Mouse (Mus musculus): ENCODE measurements around the gene Serp2. TPM values are rescaled to one million over a fixed set of nuclear protein-coding genes. Genes with fewer than 3 reads are reported as not detected.
A peak's percentile ranks its signal among the peaks of the same experiment; 100 is the strongest.
"Not testable (repeated sequence)": the region's sequence is repeated elsewhere in the genome, so short reads cannot be mapped to it uniquely, and the experiment has no call there.

Serp2 gene
- polyA plus RNA-seq, 1 experiment from 2014 or later: 7.3 TPM

DNA sequence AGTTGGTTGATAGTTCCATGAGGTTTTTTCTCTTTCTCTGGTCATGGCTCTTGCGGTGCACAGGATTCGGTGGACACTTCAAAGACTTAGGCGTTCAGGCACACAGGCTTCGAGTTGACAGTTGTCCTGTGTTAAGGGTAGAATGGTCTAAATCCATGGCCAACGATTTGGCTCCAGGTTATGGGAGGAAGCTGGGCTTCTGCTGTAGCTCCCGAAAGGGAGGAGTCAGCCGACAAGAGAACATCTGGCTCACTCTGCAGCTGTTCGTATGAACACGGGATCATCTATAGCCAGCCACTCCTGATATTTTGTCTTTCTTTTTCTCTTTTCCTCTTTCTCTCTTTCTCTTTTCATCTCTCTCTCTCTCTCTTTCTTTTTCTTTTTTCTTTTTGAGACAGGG, 11.9 kb upstream of the Serp2 start:
- Histone ChIP-seq H3K36me3 (no peaks in the 10 kb centered on the region), H3K27ac (replicated peaks) (no peak overlapping the region), H3K27me3 (no peaks in the 10 kb centered on the region), H3K9ac (no peak overlapping the region), H3K4me2 (replicated peaks) (no peak overlapping the region), H3K9me3 (replicated peaks) (no peaks in the 10 kb centered on the region), H3K4me3 (replicated peaks) (no peak overlapping the region), H3K4me1 (peaks cover 19% of the 10 kb centered on the region)
- no peak for ATAC-seq (ENCODE audit: insufficient number of reproducible peaks, low FRiP score, low TSS enrichment, low read depth)
- WGBS: 58% methylated on average over 9 of the region's 9 CpGs

DNA sequence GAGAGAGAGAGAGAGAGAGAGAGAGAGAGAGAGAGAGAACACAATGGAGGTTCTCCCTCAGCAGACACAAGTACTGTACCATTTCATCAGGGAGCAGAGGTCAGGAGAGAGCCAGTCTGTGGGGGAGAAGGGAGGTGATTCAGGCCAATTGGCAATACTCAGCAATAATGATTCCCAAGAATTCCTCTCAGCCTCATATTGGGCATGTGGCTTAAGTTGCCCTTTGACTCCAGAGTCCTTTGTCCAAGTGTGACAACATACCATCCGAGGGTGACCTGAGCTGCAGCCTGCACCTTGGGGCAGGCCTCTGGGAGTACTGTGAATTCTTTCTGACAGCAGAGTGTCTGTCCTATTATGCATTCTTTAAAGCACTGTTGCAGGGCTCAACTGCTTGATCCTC, 10.6 kb upstream of the Serp2 start:
- Histone ChIP-seq H3K27me3 (no peaks in the 10 kb centered on the region), H3K36me3 (no peaks in the 10 kb centered on the region), H3K4me1 (peaks cover 19% of the 10 kb centered on the region), H3K9me3 (replicated peaks) (no peaks in the 10 kb centered on the region), H3K4me3 (replicated peaks) (no peak overlapping the region), H3K27ac (replicated peaks) (no peak overlapping the region), H3K9ac (no peak overlapping the region), H3K4me2 (replicated peaks) (no peak overlapping the region)
- WGBS: 55% methylated on average over 1 of the region's 1 CpGs
- no peak for ATAC-seq (ENCODE audit: insufficient number of reproducible peaks, low FRiP score, low TSS enrichment, low read depth)

DNA sequence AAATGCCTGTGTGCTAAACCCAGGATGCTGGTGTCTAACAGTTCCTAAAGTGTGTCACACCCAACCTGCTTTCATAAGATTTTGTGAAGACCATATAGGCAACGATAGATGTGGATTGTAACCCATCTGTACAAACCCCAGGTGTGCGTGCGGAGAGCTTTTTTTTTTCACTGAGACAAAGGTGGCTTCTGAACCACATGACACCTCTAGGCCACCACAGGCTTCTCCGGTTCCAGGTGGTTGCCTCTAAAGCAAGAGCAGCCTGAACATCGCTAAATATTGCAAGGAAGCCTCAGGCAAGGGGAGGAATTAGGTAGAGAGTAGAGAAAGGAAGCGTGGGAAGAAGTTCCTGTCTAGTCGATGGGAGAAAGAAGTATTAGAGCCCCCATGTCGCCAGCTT, 10.0 kb upstream of the Serp2 start:
- Histone ChIP-seq H3K27ac (replicated peaks) (no peak overlapping the region), H3K36me3 (no peaks in the 10 kb centered on the region), H3K27me3 (no peaks in the 10 kb centered on the region), H3K9ac (no peak overlapping the region), H3K9me3 (replicated peaks) (no peaks in the 10 kb centered on the region), H3K4me2 (replicated peaks) (no peak overlapping the region), H3K4me1 (peaks cover 19% of the 10 kb centered on the region), H3K4me3 (replicated peaks) (no peak overlapping the region)
- ATAC-seq (ENCODE audit: insufficient number of reproducible peaks, low FRiP score, low TSS enrichment, low read depth): no peak
- WGBS: 67% methylated on average over 8 of the region's 8 CpGs

DNA sequence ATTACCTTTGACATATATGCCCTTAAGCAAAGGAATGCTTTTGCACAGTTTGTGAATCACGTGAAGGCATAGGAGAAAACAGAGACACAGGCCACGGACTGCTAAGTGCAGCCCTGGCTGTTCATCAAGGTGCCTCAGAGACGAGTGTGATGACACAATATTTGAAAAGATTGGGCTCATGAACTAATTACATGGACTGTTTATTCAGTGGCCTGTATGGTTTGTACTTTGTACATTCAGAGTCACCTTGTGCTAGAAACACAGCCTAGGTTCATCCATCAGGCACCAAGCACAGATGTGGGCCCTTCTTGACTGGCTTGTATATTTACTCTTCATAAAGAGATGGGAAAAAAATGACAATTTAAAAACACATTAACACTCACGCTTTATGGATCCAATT, 9.5 kb upstream of the Serp2 start:
- ATAC-seq (ENCODE audit: insufficient number of reproducible peaks, low FRiP score, low TSS enrichment, low read depth): no peak
- WGBS: 70% methylated on average over 4 of the region's 4 CpGs
- Histone ChIP-seq H3K4me2 (replicated peaks) (no peak overlapping the region), H3K4me3 (replicated peaks) (no peak overlapping the region), H3K4me1 (peaks cover 19% of the 10 kb centered on the region), H3K36me3 (no peaks in the 10 kb centered on the region), H3K27ac (replicated peaks) (no peak overlapping the region), H3K9me3 (replicated peaks) (no peaks in the 10 kb centered on the region), H3K9ac (no peak overlapping the region), H3K27me3 (no peaks in the 10 kb centered on the region)

DNA sequence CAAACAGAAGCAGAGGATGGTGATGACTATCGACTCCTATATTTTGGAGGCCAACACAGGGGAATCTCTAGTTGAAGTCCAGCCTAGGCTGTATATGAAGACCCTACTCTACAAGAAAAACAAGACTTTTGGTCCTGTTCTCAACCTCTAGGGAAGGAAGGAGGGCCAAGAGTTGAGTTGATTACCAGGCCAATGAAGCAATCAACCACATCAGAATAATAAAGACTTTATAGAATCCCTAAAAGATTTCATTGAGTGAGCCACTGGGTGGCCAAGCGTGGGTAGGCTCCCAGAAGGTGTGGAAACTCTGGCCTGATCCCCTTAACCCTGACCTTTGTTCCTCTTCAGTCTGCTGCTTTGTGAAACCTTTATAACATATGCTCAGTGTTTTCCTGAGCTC, 2.5 kb upstream of the Serp2 start:
- Histone ChIP-seq H3K4me3 (replicated peaks) (no peak overlapping the region), H3K36me3 (no peaks in the 10 kb centered on the region), H3K4me1 (peaks cover 30% of the 10 kb centered on the region; the same call in 1 of the 2 replicates), H3K9me3 (replicated peaks) (no peaks in the 10 kb centered on the region), H3K27ac (replicated peaks) (no peak overlapping the region), H3K4me2 (replicated peaks) (no peak overlapping the region), H3K27me3 (no peaks in the 10 kb centered on the region), H3K9ac (no peak overlapping the region)
- ATAC-seq (ENCODE audit: insufficient number of reproducible peaks, low FRiP score, low TSS enrichment, low read depth): no peak
- 93% methylated on average over 2 of the region's 2 CpGs for WGBS

DNA sequence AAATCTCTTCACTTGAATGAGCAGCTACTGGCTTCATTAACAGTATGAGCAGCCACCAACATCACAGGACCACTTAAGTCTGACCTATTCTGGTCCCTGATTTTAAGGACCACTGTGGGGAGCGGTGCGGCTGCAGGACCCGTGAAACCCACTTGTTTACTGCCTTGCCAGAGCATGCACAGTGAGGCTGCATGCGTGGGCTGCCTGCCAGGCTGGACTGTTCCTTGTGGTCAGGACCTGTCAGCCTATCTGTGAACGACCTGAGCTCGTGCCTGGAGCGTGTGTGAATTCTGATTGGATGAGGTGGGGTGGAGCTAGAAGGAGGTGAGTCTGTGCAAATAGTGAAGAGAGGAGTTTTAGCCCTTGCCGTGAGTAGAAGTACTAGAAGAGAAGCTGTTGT, 1.5 kb upstream of the Serp2 start:
- WGBS: 53% methylated on average over 8 of the region's 8 CpGs
- not testable (repeated sequence) for H3K4me2 ChIP-seq (replicated peaks); H3K9me3 ChIP-seq (replicated peaks); ATAC-seq (ENCODE audit: insufficient number of reproducible peaks, low FRiP score, low TSS enrichment, low read depth); H3K36me3 ChIP-seq; H3K4me3 ChIP-seq (replicated peaks); H3K9ac ChIP-seq; H3K27me3 ChIP-seq
- Histone ChIP-seq H3K4me1 (peaks cover 30% of the 10 kb centered on the region; the same call in 1 of the 2 replicates), H3K27ac (replicated peaks) (0 out of 2 replicates have a peak overlapping the region, but pooled peaks have one; percentile 22)

DNA sequence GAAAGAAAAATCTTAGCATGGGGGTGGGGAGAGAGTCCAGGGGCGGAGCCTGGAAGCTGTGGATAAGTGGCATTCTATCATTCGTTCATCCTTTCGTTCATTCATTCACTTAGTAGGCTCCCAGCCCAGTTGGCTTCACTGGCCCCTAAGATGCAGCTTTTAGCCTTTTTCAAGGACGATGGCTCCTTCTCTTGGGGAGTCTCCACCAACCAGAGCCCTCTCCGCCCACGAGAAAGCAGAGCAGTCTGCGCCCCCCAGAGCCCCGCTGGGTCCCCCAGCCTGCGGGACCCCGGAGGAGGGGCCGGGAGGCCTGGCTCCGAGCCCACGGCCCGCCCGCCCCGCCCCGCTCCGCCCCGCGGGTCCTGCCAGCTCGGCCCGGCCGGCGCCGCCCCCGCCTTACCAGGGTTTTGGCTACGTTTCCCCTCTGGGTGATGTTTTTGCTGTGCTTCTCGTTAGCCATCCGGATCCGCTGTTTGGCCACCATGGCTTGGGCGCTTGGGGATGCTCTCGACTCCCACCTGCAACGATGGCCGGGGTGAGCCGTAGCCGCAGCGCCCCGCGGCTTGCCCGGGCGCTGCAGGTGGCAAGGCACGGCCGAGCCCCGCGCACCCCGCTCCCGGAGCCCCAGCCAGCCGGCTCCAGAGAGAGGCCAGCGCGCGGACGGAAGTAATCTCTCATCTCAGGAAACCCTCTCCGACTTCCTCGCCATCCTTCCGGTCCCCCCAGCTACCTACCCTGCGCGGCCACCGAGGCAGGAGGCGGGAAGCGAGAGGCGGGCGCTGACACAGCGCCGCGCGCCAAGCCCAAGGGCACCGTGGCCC, 448 bp downstream of the Serp2 start:
- peaks cover 30% of the 10 kb centered on the region; the same call in 1 of the 2 replicates for H3K4me1 ChIP-seq

DNA sequence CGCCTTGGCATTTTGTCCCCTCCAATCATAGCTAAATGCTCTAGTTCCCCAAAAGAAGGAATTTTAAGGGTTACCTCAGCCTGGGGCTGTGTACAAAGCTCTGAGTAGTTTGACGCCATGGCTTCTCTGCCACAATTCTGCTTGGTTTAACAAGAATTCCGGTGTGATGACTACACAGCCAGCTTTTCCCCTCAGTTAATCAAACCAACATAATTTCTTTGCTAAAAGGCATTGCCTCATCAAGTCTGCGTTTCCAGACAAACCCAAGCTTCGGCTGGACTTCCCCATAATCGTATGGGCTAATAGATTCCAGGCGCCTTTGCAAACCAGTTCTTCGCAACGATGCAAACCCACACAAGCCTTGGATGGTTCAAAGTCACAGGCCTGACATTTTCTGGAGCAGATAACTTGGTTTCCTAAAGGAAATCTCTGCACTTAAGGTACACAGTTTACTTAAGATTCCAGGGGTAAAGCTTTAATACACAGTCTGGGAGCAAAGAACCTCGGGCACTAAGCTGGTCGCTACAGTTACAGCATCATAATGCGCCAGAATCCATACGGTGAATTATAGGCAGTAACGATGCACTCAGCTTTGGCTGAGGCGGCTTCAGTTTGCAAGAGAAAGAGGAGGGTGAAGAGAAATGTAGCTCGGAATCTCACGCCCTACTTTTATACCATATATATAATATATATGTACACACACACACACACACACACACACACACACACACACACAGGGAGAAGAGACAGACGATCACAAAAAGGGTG, 1.2 kb downstream of the Serp2 start:
- ATAC-seq (ENCODE audit: insufficient number of reproducible peaks, low FRiP score, low TSS enrichment, low read depth): 0 out of 2 replicates have a peak, but pooled peaks have one; percentile 44
- Histone ChIP-seq H3K27ac (replicated peaks) (peak overlapping the region; percentile 85), H3K4me1 (peaks cover 30% of the 10 kb centered on the region; the same call in 1 of the 2 replicates), H3K36me3 (no peaks in the 10 kb centered on the region), H3K9ac (0 out of 2 replicates have a peak overlapping the region, but pooled peaks have one; percentile 59), H3K9me3 (replicated peaks) (no peaks in the 10 kb centered on the region), H3K27me3 (no peaks in the 10 kb centered on the region), H3K4me3 (replicated peaks) (peak overlapping the region; percentile 63), H3K4me2 (replicated peaks) (peak overlapping the region; percentile 97)
- WGBS: 23% methylated on average over 18 of the region's 18 CpGs

More for the DNA sequence above, 448 bp downstream of the Serp2 start:
- H3K27ac ChIP-seq (replicated peaks): peak overlapping the region; percentile 85
- H3K4me2 ChIP-seq (replicated peaks): peak overlapping the region; percentile 97
- ATAC-seq (ENCODE audit: insufficient number of reproducible peaks, low FRiP score, low TSS enrichment, low read depth): peak; percentile 70
- peak overlapping the region; percentile 59 for H3K9ac ChIP-seq
- H3K27me3 ChIP-seq: no peaks in the 10 kb centered on the region
- WGBS: under 1% methylated on average over 58 of the region's 67 CpGs
- H3K4me3 ChIP-seq (replicated peaks): peak overlapping the region; percentile 63
- no peaks in the 10 kb centered on the region for H3K9me3 ChIP-seq (replicated peaks)
- H3K36me3 ChIP-seq: no peaks in the 10 kb centered on the region

DNA sequence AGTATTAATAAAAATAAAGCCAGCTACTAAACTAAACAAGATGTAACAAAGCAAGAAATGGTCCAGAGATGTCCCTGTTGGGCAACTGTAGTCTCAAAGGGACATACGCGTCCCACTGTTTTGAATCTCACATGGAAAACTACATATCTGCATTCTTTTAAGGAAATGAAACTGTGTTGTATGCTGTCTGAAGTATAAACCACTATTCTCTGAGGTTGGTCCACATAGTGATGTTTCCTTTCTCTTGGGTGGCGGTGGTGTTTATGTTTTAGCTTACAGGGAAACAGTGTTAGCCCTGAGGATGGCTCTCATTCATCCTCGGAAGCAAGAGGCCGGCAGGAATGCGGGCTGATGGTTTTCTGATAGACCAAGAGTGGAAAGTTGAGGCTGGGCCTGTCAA, 12.6 kb downstream of the Serp2 start:
- Histone ChIP-seq H3K27me3 (no peaks in the 10 kb centered on the region), H3K9me3 (replicated peaks) (no peaks in the 10 kb centered on the region), H3K4me3 (replicated peaks) (no peak overlapping the region), H3K9ac (no peak overlapping the region), H3K4me1 (no peaks in the 10 kb centered on the region), H3K4me2 (replicated peaks) (no peak overlapping the region), H3K27ac (replicated peaks) (no peak overlapping the region), H3K36me3 (no peaks in the 10 kb centered on the region)
- 65% methylated on average over 6 of the region's 6 CpGs for WGBS
- ATAC-seq (ENCODE audit: insufficient number of reproducible peaks, low FRiP score, low TSS enrichment, low read depth): no peak

DNA sequence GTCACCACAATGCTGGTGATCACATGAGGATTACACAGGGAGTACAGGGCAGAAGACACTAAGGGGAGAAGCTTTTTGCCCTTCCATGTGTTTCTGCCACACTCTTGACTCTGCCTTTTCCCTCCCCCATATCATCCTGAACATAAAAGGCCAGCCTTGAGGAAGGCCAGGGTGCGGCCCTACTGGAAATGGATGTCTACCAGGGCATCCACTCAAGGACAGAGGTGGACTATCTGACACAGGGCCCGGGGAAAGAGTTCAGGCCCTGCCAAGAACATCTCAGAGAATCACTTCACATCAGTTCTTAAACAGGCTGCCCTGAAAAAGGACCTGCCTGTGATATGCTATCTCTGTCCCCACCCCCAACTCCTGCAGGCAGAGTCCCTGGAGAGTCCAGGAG, 15.3 kb downstream of the Serp2 start:
- H3K27ac ChIP-seq (replicated peaks): no peak overlapping the region
- 76% methylated on average over 2 of the region's 2 CpGs for WGBS
- no peaks in the 10 kb centered on the region for H3K27me3 ChIP-seq
- no peak; the same call in 1 of the 2 replicates for ATAC-seq (ENCODE audit: insufficient number of reproducible peaks, low FRiP score, low TSS enrichment, low read depth)
- H3K9me3 ChIP-seq (replicated peaks): no peaks in the 10 kb centered on the region
- H3K9ac ChIP-seq: no peak overlapping the region
- H3K4me3 ChIP-seq (replicated peaks): no peak overlapping the region
- H3K4me1 ChIP-seq: no peaks in the 10 kb centered on the region
- H3K4me2 ChIP-seq (replicated peaks): no peak overlapping the region
- H3K36me3 ChIP-seq: no peaks in the 10 kb centered on the region

DNA sequence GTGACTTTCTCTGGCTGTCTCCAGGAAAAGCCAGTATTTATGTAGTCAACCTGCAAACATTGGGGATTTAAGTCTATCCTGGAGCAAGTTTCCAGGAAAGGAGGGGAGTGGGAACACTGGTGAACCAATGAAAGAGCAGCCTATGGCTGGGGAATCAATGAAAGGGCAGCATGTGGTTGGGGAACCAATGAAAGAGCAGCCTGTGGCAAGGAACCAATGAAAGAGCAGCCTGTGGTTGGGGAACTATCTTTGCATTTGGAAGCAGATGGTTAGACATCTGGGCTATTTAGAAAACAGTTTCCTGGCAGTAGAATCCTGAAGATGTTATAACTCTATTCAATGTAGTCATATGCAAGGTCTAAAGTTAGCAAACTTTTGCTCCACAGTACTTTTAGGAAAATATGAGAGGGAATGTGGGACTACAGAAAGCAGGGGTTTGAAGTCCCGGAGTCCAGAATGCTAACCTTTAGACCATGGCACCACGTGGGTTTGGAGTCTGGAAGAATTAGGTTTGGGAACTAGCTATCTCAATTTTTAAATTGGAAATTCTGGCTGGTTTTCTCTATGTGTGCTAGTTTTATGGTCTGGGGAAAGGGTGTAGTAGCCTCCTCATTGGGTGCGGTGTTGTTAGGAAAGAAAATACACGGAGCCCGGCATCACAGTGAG, 16.6 kb downstream of the Serp2 start:
- WGBS: 90% methylated on average over 5 of the region's 5 CpGs
- no peaks in the 10 kb centered on the region for H3K27me3 ChIP-seq
- no peak for ATAC-seq (ENCODE audit: insufficient number of reproducible peaks, low FRiP score, low TSS enrichment, low read depth)
- H3K36me3 ChIP-seq: no peaks in the 10 kb centered on the region
- H3K4me1 ChIP-seq: no peaks in the 10 kb centered on the region
- H3K4me2 ChIP-seq (replicated peaks): no peak overlapping the region
- no peaks in the 10 kb centered on the region for H3K9me3 ChIP-seq (replicated peaks)
- no peak overlapping the region for H3K4me3 ChIP-seq (replicated peaks)
- H3K9ac ChIP-seq: no peak overlapping the region
- no peak overlapping the region for H3K27ac ChIP-seq (replicated peaks)

Data from embryonic facial prominence, embryonic 15.5 days (tissue).